Mouse (Mus musculus): ENCODE results near the gene Cysrt1.

Gene Cysrt1

GRCm38 (mm10) chr2:25234551-25235220 is 7.6 kb downstream of the Cysrt1 start:
- in situ Hi-C loops (cut with MboI) = no loop called here

DNA sequence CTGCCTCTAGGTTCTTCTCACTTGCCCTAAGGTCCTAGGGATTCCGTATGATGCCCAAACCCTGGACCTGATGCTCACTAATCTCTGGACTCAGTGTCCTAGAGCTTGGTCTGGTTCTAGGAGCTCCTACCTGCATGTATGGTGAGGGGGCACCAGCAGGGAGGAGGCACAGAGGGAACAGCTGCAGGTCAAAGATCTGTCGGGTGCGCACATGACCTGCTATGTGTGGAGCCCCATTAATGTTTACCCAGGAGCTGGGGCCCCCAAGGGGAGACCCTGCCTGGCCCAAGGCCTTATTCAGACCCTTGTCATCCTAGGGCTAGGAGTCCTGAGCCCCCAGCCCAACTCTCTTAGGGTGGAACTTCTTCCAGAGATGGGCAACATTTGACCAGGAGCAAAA is 8.2 kb downstream of the Cysrt1 start, which contains the start of gene Slc34a3:
Gene Slc34a3, minus strand, starts transcription at position 315 of the 400 bp plus-strand sequence.
- in situ Hi-C loops (cut with MboI) = no loop called here

DNA sequence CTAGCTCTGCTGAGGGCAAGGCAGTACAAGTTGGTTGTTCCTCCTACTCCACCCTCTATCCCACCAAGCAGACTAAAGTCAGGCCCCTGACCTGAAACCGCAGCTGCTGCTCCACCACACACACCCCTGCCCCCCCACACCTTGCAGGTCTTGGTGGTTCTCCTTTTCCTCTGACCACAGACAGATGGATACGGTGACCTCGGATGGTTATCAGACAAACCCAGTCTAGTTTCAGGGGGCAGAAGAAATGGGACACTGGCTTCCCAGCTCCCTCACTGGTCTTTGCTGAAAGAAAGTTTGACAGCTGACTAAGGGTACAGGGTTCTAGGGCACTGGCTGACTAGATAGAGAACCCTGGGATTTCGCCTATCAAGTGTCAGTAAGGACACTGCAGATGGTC is 8.8 kb downstream of the Cysrt1 start:
- in situ Hi-C loops (cut with MboI) = no loop called here

- in situ Hi-C loops (cut with MboI) = no loop called here
Observed at GRCm38 (mm10) chr2:25231038-25231437, 11.2 kb downstream of the Cysrt1 start.

DNA sequence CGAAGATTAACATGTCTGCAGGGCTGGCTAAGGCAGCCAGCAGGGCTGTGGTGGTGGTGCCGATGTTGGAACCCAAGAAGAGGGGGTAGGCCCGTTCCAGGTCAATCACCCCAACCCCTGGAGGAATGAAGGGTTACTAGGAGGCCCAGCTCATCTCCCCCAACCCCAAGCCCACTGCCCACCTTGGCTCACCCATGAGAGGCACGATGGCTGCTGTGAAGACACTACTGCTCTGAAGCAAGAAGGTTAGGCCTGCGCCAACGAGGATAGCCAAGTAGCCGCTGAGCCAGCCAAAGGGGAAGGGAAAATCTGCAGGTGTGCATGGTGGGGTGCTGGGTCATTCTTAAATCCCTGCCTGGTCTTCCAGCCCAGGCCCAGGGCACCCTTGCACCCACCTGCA is 11.7 kb downstream of the Cysrt1 start:
- in situ Hi-C loops (cut with MboI) = no loop called here

DNA sequence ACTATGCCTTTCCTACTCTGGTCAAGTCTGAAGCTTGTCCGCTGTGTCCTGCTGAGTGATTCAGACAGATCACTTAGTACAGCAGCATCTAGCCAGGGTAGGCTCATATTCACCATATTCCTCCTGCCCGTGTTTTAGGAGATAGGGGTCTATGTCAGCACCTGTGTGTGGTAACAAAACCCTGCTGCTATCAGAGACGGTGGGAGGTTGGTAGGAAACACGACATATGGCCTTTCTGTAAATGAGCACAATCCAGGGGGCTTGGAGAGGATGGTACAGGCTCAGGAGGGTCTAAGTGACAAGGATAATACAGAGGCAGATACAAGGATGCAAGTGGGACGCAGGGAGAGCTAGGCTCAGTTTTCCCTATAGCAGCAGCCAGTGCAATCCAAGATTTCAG is 12.7 kb downstream of the Cysrt1 start:
- in situ Hi-C loops (cut with MboI) = no loop called here

DNA sequence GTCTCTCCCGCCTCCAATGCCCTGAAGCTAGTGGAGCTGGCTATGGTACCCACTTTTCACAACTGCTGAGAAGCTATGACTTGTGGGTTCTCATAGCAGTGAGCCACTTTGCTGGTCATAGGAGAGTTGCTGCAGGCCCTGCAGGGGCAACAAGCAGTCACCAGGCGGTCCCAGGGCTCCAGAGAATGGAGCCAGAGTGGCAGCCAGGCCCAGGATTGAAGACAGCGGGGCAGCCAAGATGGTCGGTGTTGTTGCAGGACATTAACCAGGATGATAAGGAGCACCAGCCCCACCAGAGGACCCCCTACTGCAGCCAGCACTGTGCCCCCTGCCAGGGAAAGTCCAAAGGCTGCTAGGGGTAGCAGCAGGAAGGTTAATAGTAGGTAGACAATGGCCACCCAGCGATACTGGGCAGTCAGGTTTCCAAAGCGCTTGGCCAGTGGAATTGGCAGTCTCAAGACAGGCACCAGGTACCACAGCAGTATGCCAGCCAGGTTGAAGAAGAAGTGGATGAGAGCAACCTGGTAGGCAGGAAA is 13.2 kb downstream of the Cysrt1 start:
- in situ Hi-C loops (cut with MboI) = no loop called here

- in situ Hi-C loops (cut with MboI) = no loop called here
Observed at GRCm38 (mm10) chr2:25228431-25228889, 13.8 kb downstream of the Cysrt1 start.

DNA sequence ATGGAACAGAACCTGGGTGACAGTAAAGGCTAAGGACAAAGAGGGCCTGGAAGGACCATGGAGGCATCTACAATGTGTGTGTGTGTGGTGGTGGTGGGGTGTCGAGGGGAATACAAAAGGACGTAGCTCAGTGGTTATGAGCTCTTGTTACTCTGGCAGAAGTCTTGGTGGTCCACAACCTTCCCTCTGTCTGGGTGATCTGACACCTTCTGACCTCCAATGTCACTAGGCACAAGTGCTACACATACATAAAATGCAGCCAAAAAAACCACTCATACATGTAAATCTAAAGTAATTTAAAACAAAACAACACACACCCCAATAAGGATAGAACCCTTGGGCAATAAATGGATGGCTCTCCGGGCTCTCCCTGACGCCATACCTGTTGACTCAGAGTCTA is 14.8 kb downstream of the Cysrt1 start:
- in situ Hi-C loops (cut with MboI) = no loop called here

- in situ Hi-C loops (cut with MboI) = no loop called here
Observed at GRCm38 (mm10) chr2:25226864-25227263, 15.4 kb downstream of the Cysrt1 start.

GRCm38 (mm10) chr2:25225811-25226379 is 16.4 kb downstream of the Cysrt1 start:
- in situ Hi-C loops (cut with MboI) = no loop called here

GRCm38 (mm10) chr2:25224766-25225752 is 17.2 kb downstream of the Cysrt1 start:
- in situ Hi-C loops (cut with MboI) = no loop called here

DNA sequence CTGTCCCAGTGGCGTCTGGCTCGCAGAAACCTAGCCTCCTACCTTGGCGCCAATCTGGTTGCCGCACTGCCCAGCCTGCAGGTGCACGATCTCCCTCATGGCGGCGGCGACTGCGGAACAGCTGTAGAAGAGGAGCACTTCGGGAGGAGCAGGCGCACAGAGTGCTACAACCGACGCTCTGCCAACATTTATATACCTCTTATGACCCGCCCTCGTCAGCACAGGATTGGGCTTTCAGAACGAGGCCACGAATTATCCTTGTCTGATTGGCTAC is 17.8 kb downstream of the Cysrt1 start, which contains the start of gene Tubb4b:
Gene Tubb4b, minus strand, starts transcription at position 211 of the 274 bp plus-strand sequence.
- in situ Hi-C loops (cut with MboI) = no loop called here

DNA sequence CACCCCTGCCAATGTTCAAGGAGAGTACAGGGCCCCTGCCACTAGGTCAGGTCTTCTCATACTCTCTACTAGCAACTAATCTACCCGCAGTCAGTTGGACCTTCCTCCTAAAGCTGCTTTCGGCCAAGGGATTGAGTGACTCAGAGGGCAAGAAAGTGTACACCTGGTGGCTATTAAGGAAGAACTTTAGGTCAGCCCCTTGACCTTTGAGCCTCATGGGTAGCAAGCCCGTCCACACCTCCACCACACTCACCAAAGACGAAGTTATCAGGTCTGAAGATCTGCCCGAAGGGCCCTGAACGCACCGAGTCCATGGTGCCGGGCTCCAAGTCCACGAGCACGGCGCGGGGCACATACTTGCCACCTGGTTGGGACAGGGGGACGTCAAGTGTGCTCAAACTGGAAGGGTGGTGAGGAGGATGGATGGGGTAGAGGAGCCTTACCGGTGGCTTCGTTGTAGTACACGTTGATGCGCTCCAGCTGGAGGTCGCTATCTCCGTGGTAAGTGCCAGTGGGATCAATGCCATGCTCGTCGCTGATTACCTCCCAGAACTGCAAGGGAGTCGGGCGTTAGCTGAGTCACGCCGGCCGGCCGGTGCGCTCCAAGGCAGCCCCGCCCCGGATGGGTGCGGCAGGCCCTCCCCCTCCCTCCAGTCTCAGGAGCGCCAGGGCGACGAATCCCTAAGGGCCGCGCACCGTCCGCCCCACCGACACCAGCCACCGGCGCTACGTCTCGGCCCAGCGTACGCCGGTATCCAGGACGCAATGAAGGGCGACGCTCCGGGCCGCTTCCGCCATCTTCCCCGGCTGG is 18.4 kb downstream of the Cysrt1 start:
- in situ Hi-C loops (cut with MboI) = no loop called here

GRCm38 (mm10) chr2:25221331-25221772 is 20.9 kb downstream of the Cysrt1 start:
- in situ Hi-C loops (cut with MboI) = no loop called here

DNA sequence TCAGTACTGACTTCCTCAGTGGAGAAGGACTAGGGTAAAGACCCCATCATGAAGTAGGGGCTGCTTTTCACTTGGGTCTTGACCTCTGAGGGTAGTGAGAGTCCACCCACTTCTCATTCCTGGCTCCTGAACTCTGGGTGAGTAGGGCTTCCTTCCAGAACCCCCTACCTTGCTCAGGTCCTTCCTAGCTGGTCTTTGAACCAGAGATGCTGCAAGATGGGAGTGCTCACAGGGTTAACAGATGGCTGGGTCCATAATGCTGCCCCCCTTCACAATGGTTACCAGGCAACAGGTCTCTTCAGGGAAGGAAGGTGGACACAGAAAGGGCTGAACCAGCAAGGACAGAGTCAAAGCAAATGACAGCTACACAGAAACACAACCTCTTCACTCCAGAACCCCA is 23.8 kb downstream of the Cysrt1 start, which contains the start of gene Fam166a:
Gene Fam166a, plus strand, starts transcription at position 301 of the 400 bp plus-strand sequence.
- in situ Hi-C loops (cut with MboI) = no loop called here

DNA sequence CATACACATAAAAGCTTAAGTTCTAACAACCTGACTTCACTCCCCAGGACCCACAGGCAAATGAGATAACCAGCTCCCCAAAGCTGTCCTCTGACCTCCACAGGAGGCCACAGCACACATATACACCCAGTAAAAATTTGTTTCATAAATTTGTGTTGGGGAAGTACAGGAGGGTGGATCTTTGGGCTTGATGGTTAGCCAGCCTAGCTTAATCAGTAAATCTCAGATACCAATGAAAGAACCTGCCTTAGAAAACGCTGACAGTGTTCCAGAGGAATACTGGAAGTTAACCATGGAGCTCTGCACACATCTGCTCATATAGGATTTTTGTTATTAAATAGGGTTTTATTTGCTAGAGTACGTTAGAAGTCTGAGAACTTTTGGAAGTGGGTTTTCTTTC is 24.6 kb downstream of the Cysrt1 start:
- in situ Hi-C loops (cut with MboI) = no loop called here

DNA sequence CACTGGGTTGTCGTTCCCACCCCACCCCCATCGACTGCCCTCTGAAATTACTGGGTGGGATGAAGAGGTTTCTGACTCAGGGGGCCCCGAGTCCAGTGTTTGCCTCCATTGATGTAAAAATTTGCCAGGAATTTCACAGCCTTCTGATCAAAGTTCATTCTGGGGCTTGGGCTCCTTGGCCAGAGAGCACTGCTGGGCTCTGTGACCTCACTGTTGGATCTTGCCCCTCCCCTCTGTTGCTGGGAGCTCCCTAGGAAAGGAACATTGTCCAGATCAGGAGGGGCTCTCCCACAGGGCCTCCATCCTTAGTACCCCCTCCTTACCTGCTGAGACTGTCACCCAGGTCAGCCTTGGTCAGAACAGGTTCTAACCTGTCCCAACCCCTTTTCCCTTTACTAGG is 27.8 kb downstream of the Cysrt1 start, which contains the start of gene Stpg3:
Gene Stpg3, minus strand, starts transcription at position 194 of the 400 bp plus-strand sequence.
- in situ Hi-C loops (cut with MboI) = no loop called here

- in situ Hi-C loops (cut with MboI) = no loop called here
Observed at GRCm38 (mm10) chr2:25213266-25213865, 28.9 kb downstream of the Cysrt1 start.

DNA sequence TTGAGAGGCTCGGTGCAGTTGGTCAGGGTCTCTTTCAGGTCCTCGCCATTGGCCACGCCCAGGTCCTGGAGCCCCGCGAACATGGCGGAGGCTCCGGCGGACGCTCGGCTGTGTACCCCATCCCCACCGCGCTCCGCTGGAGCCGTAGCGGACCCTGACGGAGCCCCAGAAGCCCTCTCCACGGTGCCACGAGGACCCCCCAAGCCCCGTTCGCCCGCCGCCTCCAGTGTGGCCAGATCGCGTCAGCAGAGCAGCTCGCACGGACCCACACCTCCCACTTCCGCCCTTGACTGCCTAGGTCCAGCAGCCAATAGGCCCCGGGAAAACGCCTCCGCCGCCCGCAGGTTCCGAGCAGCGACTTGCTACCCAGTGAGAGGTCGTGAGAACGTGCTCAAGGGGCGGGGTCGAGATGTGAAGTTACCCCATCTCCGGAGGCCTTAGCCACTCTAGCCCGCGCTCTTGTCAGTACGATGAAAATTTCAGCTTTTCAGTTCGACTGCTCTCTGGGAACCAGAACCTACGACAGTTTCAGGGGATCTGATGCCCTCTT is 31.1 kb downstream of the Cysrt1 start, which contains the start of gene Nelfb:
Gene Nelfb, minus strand, starts transcription at position 369 of the 550 bp plus-strand sequence.
- in situ Hi-C loops (cut with MboI) = no loop called here

All from mature B cell (primary cell).